Mouse (Mus musculus) layer of hippocampus, adult 18-20 months (tissue): ENCODE measurements around the gene Utp4. TPM values are rescaled to one million over a fixed set of nuclear protein-coding genes. Genes with fewer than 3 reads are reported as not detected.
A peak's percentile ranks its signal among the peaks of the same experiment; 100 is the strongest.
"Not testable (repeated sequence)": the region's sequence is repeated elsewhere in the genome, so short reads cannot be mapped to it uniquely, and the experiment has no call there.

Source experiments
- DNase-seq, 2 experiments: peaks; one replicate each; pipeline ENCODE4 v3.0.0; 2022; ENCODE audit warnings: low spot score in 2 of 2
- long read RNA-seq: library from polyadenylated mRNA; stranded (forward); transcript quantifications from one replicate; pipeline ENCODE4 v2.0.0, GENCODE M21; 2021
- total RNA-seq, 2 experiments: library from RNA; stranded (reverse); gene quantifications; 2 replicates each; pipeline ENCODE4 v1.2.3; 2021

The Utp4 gene
- 10 to 100 TPM; 43.3 to 45.1 TPM for total RNA-seq
- long read RNA-seq, transcript Utp4-201 (17 exons, 2,232 nt): major isoform, 35 of 61 reads
- long read RNA-seq, partial matches to known transcripts: 10 of 61 reads
- long read RNA-seq, other reads (novel, unspliced or antisense): 16 of 61 reads

DNA sequence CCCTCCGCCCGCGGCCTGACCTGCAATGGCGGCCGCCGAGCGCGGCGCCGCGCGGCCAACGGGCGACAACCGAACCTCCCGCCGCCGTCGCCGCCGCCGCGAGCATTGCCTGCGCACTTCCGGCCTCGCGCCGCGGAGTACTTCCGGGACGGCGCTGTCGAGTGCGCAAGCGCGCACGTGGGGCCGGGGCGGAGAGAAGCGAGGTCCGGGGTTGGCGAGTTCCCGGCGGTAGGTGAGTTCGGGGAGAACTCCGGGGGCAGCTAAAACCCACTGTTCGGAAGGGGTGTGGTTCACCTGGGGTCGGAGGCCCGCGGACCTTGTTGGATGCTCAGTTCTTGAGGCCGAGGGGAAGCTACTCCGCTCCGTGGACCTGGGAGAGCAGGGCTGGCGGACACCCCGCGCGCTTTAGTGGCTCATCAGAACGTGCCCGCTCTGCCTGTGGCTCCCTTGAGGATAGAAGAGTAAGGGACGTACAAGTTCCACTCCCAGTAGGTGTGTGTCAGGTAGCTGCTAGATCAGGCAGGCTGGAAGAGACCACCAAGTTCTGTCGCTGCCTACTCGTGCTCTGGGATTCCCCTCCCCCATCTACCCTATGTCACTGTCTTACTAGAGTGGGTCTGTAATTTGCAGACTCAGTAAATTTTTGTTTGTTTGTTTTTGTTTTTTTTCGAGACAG lies at the start of gene Utp4:
Utp4 (plus strand) TSS at position 156 of the 676 bp plus-strand sequence.
- DNase-seq: peak; percentile 78 to 85

DNA sequence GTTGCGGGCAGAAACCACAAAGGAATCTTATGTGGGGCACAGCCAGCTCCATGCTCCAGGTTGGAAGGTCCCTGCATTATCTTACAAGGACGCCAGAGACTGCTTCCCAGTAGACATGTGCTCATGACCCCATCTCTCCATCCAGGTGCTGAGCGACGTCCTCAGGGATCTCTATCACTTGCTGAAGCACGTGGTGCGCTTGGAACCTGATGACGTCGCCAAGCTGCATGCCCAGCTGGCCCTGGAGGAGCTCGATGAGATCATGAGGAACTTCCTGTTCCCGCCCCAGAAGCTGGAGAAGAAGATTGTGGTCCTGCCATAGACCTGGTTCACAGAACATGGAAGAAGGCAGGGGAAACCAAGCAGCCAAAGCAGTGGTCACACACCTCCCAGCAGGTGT lies 43.4 kb upstream of the Utp4 start:
- no peak for DNase-seq

DNA sequence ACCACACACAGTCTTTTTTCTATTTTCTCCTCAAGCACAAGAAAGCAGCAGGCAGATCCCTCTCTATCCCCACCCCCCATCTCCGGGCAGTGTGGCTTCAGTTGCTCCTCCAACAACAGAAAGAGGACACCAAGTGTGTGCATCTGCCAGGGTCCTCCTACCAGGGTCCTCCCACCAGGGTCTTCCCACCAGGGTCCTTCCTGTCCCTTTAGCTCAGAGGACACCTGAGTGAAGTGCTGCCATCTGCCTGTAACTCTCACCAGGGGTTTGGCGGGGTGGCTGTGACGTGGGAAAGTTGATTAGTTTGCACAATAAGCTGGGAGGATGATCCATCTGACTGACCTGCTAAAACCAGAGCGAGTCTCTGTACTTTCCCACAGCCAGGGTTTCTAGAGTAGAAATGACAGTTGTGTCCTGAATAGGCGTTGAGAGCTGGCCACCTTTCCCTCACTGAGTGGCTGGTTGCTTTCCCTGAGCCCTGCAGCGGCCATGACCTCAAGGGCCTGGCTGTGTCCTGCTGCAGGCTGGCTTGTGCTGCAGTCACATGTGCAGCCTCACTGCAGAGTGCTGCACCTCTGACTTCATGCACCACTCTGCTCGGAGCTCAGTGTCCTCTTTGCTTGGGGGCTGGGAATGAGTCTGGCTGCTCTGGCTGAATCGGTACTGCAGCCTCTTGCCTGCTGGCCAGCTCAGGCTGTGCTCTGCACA lies 38.7 kb upstream of the Utp4 start:
- DNase-seq: no peak

DNA sequence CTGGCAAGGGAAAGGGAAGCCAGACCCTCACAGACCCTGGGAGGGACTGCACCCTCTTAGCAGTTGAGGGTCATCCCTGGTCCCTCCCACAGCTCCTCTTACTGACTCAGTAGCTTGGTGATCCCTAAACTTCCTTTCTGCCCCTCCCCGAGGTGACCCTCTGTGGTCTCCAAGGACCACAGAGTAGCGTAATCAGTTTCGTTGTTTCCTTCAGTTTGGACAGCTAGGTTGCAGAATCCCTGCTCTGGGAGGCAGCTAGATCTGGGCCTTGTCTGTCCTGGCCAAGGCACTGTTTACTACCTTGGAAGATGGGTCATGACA lies 38.2 kb upstream of the Utp4 start:
- no peak for DNase-seq

DNA sequence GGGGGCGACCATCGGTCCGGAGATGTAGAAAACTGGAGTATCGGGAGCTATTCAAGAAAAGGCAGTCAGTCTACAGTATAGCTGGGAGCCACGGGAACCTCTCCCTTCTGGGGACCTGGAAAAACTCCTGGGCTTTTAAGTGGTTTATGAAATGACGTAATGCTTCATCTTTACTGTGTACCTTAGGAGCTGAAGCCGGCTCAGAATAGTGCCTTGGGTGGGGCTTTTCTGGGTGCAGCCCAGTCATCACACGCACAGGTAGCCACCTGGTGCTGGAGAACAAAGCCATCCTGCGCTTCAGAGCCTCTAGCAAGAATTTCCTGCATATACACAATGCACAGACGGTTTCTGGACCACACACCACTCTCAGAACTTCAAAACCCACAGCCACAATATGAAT lies 30.6 kb upstream of the Utp4 start:
- no peak for DNase-seq

DNA sequence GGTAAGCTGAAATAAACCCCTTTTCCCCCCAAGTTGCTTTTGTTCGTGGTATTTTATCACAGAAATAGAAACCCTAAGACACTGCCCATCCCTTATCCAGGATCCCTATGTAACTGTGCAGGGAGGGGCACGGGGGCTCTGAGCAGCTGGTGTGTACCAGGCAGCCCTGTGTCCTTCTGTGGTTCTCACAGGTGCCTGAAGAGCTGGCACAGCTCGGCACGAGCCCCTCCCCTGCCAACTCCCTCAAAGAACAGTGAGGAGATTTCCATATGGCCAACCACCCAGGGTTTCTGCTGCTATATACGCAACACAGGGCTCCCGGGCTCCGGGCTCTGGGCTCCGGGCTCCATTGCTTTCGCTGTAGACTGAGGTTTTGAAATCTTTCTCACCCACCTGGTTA lies 28.1 kb upstream of the Utp4 start:
- peak in 1 of 2 experiments; percentile 17 for DNase-seq

DNA sequence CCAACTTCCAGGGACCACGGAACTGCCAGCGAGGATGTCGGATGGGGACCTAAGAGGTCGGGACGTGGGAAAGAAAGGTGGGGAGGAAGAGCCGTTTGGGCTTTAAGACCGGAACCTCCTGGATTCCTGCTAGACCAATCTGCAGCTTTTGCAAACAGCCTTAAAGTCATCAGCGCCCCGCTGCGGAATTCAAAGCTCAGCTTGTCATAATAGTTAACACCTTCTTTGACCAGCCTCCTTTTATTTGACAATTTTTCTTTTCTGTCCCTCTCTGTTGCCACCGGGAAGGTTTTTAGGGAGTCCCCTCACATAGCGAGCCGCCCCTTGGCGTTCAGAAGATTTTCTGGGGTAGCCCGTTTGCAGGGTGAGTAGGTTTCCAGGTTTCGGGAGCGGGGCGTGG lies 23.4 kb upstream of the Utp4 start, which contains the start of gene Has3:
Has3 (plus strand) TSS at position 192 of the 400 bp plus-strand sequence.
- DNase-seq: peak in 1 of 2 experiments; percentile 55

DNA sequence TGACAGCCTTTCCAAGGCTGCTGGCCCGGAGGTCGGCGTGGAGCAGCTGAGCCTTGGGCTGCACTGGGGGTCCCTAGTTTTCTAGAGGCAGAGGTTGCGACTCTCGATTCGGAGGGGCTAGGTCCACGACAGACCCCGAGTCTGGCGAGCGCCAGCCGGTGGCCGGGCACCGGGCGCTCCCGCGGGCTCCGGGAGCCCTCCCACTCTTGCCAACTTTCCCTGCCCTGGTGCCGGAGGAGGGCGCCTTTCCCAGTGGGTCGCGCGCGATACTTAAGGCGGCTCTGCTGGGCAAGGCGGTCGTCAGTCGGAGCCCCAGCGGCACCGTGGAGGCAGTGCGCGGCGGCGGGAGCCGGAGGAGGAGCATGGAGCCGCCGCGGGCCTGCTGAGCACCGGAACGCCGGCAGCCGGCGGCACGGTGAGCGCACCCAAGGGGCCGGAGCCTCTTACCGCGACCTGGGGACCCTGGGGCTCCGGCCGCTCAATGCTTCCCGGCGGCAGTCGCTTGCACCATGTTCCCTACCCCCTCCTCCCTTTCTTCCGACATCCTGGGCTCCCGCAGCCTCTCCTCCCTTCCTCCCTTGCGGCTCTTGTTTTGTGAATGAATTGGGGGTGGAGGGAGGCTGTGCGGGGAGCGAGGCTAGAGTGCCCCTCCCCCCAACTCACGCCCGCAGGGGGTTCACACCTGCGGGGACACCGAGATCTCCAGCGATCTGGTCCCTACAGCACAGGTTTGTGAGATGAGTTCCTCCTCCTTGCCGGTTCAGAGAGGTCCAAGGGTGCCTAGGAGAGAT lies 22.7 kb upstream of the Utp4 start:
- DNase-seq: peak; percentile 39 to 51

DNA sequence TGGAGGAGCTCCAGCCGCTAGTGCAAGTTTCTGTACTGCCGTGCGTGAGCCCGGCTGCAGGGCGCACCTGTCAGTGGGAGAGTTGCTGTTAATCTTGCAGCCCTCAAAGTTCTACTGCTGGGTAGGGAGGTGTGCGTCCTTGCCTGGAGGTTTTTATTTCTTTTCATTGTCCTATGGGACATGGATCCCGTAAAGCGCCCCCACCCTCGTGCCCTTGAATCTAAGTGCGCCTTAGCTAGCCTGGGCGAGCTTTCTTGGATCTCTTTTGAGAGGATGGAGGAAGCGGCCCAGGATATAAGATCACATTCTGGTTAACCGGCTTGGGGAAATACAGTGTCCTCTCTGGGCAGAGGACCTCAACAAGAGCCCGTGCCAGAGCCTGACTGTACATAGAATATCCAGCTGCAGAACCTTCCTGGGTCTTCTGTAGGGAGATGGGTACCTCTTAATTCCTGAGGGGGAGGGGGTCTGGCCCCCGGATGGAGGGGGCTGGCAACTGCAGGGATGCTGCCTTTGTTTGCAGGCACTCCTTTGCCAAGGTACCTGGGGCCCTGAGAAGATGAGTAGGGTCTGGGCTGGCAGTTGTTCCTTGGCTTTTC lies 22.0 kb upstream of the Utp4 start:
- DNase-seq: no peak

DNA sequence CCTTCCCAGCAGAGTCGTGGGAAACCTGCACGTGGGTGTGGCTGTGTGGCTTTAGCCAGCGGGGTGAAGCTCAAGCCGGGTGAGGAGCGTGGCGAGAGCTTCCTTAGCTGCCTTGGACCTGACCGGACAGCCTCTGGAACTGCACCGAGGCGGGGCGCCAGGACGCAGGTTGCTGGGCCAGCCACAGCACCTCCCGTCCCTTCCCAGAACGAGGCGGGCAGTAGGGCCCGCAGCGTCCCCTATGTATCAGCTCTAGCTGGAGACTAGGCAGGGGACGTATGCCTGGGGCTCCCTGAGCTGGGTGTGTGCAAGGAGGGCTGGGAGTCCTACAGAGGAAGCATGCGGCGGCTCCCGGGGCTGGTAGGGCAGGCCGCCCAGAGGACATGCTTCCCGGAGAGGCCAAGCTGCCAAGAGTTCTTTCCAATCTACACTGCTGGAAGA lies 21.5 kb upstream of the Utp4 start:
- peak in 1 of 2 experiments; percentile 27 for DNase-seq

DNA sequence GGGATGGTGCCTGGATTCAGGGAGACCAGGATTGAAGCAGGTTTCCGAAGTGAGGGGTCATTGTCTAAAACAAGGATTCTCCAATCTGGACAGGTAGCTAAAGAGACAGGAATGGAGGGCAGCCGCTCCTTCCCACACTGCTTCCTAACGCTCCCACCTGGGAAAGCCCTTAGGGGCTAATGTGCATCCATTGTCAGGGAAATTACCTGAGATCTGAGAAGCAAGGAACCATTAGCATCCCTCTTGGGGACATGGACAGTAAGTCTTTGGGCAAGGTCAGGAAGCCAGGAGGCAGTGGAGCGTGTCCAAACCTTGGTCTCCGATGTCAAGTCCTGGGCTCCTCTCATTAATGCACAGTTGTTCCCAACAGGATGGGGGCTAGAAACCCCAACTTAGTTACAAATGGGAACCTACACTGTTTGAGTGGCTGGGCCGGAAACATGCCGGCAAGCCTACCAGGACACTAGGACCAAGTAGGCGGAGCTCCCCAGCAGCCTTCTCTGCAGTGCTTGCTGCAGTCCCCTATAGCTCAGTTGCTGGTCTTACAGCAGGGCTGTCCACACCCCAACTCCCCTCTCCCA lies 20.9 kb upstream of the Utp4 start:
- no peak for DNase-seq

DNA sequence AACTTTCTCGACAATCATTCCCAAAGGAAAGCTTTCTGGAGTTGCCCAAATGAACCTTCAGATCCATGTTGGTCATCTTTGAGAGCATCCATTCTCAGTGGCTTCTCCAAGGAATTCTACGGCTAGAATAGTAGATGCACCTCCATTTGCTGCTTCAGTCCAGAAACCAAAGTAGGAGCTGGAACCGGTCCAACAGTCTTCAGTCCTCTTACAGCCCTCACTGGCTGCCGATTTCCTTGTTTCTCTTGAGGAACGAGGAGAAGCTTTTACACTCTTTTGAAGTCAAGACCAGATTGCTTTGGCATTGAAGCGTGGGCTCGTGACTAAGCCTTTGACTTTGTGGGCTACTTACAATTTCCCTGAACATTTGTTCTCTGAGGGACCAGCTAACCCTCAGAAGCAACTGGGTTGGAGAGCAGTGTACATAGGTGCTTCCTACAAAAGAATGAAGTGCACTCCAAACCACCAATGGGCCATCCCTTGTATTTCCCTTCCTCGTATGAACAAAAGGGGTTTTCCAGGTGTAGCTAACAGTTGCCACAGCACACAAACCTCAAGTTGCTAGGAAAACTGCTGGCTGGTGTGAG lies 13.2 kb upstream of the Utp4 start:
- DNase-seq: no peak

DNA sequence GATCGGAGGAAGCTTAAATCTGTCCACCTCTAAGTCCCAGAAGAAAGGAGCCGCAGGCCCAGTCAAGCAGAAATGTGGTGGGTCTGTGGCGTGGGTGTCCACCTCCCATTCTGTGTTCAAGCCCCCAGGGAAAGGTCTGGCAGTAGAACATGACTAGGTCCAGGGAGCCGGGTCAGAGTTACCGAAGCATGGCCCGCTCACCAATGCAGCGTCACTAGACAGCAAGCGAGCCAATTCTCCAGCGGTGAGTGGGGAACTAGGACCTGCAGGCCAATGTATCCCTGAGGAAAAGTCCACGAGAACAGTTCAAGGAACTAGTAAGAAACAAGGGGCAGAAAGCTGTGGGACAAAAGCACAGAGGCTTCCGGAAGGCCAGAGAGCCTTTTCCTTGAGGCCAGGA lies 9.3 kb upstream of the Utp4 start:
- not testable (repeated sequence) for DNase-seq

DNA sequence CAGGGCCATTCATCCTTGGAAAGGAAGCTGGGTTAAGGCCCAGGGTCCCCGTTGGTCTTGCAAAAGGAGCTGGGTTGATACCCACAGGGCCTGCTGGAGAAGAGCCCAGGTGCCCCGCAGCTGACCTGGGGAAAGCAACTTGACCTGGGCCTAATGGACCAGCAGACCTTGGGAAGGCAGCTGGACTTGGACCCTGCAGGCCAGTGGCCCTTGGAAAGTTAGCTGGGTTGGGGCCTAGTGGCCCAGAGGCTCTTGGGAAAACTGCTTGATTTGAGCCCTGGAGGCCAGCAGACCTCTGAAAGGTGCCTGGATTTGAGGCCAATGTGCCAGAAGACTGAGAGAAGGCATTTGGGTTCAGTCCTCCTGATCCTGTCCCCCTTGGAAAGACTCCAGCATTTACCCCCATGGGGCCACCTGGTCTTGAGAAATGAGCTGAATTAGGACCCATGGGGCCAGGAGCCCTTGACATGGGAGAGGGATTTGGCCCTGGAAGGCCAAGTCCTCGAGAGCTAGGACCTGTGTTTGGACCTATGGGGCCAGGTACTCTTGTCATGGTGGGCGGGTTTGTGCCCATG lies 8.5 kb upstream of the Utp4 start:
- DNase-seq: not testable (repeated sequence)

DNA sequence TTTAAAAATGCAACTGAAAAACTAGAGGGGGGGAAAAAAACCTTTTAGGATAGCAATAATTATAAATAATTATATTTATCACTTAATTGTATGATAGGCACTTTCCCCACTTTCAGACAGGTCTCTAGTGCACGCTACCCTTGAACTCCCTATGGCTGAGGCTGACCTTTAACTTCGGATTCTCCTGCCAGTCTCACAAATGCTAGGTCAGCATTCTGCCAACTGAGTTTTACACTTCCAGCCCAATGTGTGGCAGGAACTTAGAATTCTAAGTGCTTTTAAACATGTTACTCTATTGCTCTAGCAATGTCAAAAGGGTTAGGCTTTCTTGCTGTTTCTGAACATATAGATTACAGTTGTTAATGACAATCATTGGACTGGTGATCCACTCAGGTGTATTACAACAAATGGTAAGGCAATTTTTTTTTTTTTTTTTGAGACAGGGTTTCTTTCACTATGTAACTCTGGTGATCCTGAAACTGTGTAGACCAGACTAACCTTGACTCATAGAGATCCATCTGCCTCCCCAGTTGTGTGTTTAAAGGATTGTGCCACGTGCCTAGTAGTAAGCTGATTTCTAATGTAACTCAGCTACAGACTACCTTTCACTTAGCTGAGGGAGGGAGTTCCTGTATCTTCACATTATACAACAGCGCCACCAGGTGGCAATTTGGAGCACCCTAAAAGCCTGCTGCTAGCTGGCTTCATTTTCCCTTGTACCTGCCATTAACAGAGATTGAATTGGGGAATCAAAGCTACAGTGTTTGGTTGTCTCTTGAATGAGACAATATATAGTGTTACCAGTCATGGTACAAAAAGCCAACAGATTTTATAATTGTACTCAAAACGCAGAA lies 5.9 kb upstream of the Utp4 start:
- peak; percentile 54 to 87 for DNase-seq

DNA sequence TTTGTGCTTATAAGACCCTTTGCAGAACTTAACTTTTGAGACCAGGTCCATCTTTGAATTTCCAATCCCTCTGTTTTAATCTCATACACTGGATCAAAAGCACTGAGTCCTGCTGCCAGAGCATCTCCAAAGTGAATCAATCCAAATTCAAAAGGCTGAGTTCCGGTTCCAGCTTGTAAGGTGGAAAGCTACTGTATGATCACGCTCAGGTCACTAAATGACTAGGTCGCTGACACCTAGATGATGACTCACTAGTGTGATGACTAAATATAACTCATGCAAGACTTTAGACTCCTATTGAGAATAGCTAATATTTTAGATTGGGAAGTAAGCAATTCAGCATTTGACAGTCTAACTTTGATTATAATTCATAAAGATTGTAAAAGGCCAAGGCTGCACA lies 4.6 kb upstream of the Utp4 start:
- DNase-seq: no peak

DNA sequence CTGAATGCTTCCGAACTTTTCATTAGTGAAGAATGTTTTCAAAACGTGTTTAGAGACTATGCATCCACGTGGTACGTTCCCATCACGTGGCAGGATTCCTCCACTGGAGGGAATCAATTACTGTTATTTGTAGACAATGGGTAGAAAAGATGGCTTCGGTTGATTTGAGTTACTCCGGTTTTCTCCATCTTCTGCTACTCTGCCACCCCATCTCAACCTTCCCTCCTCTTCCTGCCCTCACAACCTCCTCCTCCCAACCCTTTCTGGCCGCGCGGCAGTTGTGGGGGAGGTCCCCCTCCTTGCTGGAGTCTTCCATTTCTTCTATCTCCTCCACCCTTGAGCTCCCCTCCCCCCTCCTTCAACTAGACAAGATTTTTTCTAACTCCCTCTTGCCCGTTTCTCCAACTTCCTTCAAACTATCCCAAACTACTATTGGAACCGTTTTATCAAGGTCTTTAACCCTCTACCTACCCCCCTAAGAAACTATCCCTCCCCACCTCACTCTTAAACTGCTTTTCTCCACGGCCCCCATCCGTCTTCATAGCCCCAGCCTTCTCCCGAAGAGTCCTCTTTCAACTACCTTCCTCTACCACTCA lies 1.1 kb upstream of the Utp4 start:
- no peak for DNase-seq

DNA sequence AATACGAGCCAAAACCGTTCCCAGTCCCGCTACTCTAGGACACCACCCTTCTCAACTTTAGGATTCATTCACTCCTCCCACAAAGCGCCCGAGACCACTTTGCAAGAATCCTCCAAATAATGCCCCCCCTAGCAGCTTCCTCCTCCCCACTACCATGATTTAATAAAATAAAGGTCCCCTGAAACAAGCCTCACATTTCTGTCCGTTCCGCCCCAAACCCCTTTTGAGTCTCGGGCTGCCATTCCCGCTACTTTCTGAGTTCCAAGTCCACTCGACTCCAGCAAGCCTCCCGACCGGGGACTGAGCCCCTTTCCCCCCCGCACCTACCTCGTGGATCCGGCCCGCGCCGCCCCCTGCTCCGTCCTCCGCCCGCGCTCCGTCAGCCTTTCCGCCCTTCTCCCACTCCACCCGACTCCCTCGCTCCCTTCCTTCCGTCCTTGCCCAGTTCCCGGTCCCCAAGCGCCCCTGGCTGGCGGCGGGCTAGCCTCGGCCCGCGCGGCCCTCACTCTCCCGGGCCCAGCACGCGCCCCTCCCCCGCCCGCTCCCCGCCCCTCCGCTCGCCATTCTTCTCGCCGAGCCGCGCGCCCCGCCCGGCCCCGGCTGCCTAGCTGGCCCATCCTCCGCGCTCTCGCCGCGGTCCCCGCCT lies 507 bp upstream of the Utp4 start:
- DNase-seq: no peak
